Mouse (Mus musculus): Measurements from ENCODE around the gene Pias3. TPM values are rescaled to one million over a fixed set of nuclear protein-coding genes. Genes with fewer than 3 reads are reported as not detected.
"Not testable (repeated sequence)": the region's sequence is repeated elsewhere in the genome, so short reads cannot be mapped to it uniquely, and the experiment has no call there.

The Pias3 gene
- polyA plus RNA-seq (2012; rRNA removed) = 32.3 and 34.6 TPM in 2 replicates

DNA sequence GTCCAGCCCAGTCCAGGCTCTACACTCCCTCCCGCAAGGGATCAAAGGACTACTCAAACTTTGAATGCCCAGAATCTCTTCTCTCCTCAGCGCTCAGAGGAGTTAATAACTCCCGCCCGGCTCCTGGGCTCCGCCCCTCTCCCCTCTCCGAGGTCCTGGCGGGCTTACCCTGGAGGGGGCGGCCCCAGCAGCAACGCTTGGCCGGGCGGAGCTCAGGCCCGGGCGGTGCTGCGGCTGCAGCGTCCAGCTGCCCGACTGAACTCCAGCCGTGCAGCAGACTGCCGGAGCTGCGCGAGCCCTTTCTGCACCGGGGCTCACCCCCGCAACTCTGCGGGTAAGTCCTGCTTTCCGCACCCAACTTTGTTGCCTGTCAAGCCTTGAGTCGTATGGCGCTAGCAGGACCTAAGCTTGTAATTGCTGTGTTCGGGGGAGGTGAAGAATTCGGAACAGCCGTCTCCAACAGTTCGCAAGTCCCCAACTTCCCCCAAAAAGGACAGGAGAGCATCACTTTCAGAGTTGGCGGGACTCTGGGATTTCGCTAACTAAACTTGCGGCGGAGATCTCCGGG is at the start of gene Pias3:
TSS of gene Pias3 (plus strand) at position 187 of the 568 bp plus-strand sequence.
- DNase-seq (ENCODE audit: low read depth) = peak; percentile 88
- TF ChIP-seq CTCF (IDR thresholded peaks at IDR 0.05; ENCODE audit: borderline replicate concordance, extremely low read depth, insufficient read depth, insufficient read length) = no peak
- peak; percentile 74 for TF ChIP-seq POLR2A (IDR thresholded peaks at IDR 0.05; ENCODE audit: borderline replicate concordance, extremely low read depth, insufficient read depth, insufficient read length, poor library complexity, severe bottlenecking)

DNA sequence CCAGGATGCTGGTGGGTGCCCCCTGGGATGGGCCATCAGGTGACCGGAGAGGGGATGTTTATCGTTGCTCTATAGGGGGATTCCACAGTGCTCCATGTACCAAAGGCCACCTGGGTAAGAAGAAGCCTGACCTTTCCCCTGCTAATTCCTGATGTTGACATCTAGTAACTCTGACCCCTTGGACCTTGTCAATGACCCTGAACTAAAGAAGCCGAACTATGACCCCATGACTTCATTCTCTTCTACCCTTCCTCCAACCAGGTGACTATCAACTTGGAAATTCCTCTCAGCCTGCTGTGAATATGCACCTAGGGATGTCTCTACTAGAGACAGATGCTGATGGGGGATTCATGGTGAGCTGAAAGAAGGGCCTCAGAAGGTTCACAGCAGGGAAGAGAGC is 48.8 kb upstream of the Pias3 start:
- no peak for TF ChIP-seq POLR2A (IDR thresholded peaks at IDR 0.05; ENCODE audit: borderline replicate concordance, extremely low read depth, insufficient read depth, insufficient read length, poor library complexity, severe bottlenecking)
- no peak for TF ChIP-seq CTCF (IDR thresholded peaks at IDR 0.05; ENCODE audit: borderline replicate concordance, extremely low read depth, insufficient read depth, insufficient read length)
- DNase-seq (ENCODE audit: low read depth) = no peak

GRCm38 (mm10) chr3:96660901-96661300 is 35.3 kb upstream of the Pias3 start:
- no peak for DNase-seq (ENCODE audit: low read depth)

DNA sequence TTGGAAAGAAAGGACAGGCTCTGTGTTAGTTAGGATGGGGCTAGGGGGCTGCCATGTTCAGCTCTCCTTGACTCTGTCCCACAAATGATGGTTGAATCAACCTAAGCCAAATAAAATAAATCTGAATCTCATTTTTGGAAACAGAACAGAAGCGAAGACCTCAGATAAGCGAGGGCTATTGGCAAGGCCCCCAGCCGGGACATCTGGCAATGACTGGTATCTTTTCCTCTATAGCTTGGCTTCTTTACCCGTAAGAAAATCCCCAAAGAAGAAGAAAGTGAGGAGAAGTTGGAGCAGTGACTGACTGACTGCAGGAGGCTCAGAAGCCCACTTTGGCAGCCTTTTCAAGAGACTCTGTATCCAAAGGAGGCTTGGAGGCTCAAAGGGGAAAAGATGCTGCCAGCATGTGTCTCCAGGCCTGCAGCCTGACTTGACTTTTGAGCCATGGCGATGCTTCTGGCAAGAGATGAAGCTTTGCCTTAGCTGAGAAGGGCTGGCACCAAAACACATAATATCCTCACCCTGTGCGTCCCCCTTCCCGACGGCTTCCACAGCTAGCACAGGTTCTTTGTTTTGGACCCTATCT is 33.4 kb upstream of the Pias3 start:
- DNase-seq (ENCODE audit: low read depth) = peak; percentile 20
- TF ChIP-seq CTCF (IDR thresholded peaks at IDR 0.05; ENCODE audit: borderline replicate concordance, extremely low read depth, insufficient read depth, insufficient read length) (no peak), POLR2A (IDR thresholded peaks at IDR 0.05; ENCODE audit: borderline replicate concordance, extremely low read depth, insufficient read depth, insufficient read length, poor library complexity, severe bottlenecking) (no peak)

More at GRCm38 (mm10) chr3:96660901-96661300, 35.3 kb upstream of the Pias3 start:
- TF ChIP-seq POLR2A (IDR thresholded peaks at IDR 0.05; ENCODE audit: borderline replicate concordance, extremely low read depth, insufficient read depth, insufficient read length, poor library complexity, severe bottlenecking) = no peak
- TF ChIP-seq CTCF (IDR thresholded peaks at IDR 0.05; ENCODE audit: borderline replicate concordance, extremely low read depth, insufficient read depth, insufficient read length) = no peak

GRCm38 (mm10) chr3:96663432-96664239 is 32.5 kb upstream of the Pias3 start:
- TF ChIP-seq POLR2A (IDR thresholded peaks at IDR 0.05; ENCODE audit: borderline replicate concordance, extremely low read depth, insufficient read depth, insufficient read length, poor library complexity, severe bottlenecking) (no peak), CTCF (IDR thresholded peaks at IDR 0.05; ENCODE audit: borderline replicate concordance, extremely low read depth, insufficient read depth, insufficient read length) (peak; percentile 89)
- DNase-seq (ENCODE audit: low read depth) = peak; percentile 92

GRCm38 (mm10) chr3:96665732-96666363 is 30.3 kb upstream of the Pias3 start:
- not testable (repeated sequence) for DNase-seq (ENCODE audit: low read depth)

GRCm38 (mm10) chr3:96666916-96667315 is 29.3 kb upstream of the Pias3 start:
- DNase-seq (ENCODE audit: low read depth) = no peak
- TF ChIP-seq CTCF (IDR thresholded peaks at IDR 0.05; ENCODE audit: borderline replicate concordance, extremely low read depth, insufficient read depth, insufficient read length) (no peak), POLR2A (IDR thresholded peaks at IDR 0.05; ENCODE audit: borderline replicate concordance, extremely low read depth, insufficient read depth, insufficient read length, poor library complexity, severe bottlenecking) (no peak)

GRCm38 (mm10) chr3:96667316-96667715 is 28.9 kb upstream of the Pias3 start:
- peak; percentile 41; the same call in 1 of the 2 replicates for TF ChIP-seq CTCF (IDR thresholded peaks at IDR 0.05; ENCODE audit: borderline replicate concordance, extremely low read depth, insufficient read depth, insufficient read length)
- TF ChIP-seq POLR2A (IDR thresholded peaks at IDR 0.05; ENCODE audit: borderline replicate concordance, extremely low read depth, insufficient read depth, insufficient read length, poor library complexity, severe bottlenecking) = no peak
- DNase-seq (ENCODE audit: low read depth) = no peak

- DNase-seq (ENCODE audit: low read depth) = no peak
- no peak for TF ChIP-seq CTCF (IDR thresholded peaks at IDR 0.05; ENCODE audit: borderline replicate concordance, extremely low read depth, insufficient read depth, insufficient read length)
- no peak for TF ChIP-seq POLR2A (IDR thresholded peaks at IDR 0.05; ENCODE audit: borderline replicate concordance, extremely low read depth, insufficient read depth, insufficient read length, poor library complexity, severe bottlenecking)
Observed at GRCm38 (mm10) chr3:96668424-96669067, 27.6 kb upstream of the Pias3 start.

GRCm38 (mm10) chr3:96669727-96670468 is 26.3 kb upstream of the Pias3 start, which contains the start of gene Ankrd35:
TSS of gene Ankrd35 (plus strand) at chr3:96670131.
- DNase-seq (ENCODE audit: low read depth) = peak; percentile 88
- TF ChIP-seq CTCF (IDR thresholded peaks at IDR 0.05; ENCODE audit: borderline replicate concordance, extremely low read depth, insufficient read depth, insufficient read length) (peak; percentile 25; the same call in 1 of the 2 replicates), POLR2A (IDR thresholded peaks at IDR 0.05; ENCODE audit: borderline replicate concordance, extremely low read depth, insufficient read depth, insufficient read length, poor library complexity, severe bottlenecking) (no peak)

Measured in brain, embryonic 14.5 days (tissue).